Mouse (Mus musculus) limb, embryonic 14.5 days (tissue): Measurements from ENCODE around the gene Zbtb39. TPM values are rescaled to one million over a fixed set of nuclear protein-coding genes. Genes with fewer than 3 reads are reported as not detected.

ENCODE experiments used
- ATAC-seq: fragments of 200-750 bp; cut with Nextera tagmentation; 2 replicates; pipeline ENCODE4 v1.8.0; 2017; ENCODE audit warnings: low read depth, moderate number of reproducible peaks, moderate TSS enrichment; ENCODE audit not compliant: low FRiP score
- DNase-seq: peaks from one replicate; pipeline ENCODE4 v3.0.0-alpha.2; 2015; ENCODE audit warnings: low spot score
- H3K27ac ChIP-seq: fragments of 300-500 bp; sonication (generic); replicated peaks from 2 replicates; pipeline ENCODE4 v1.5.1; 2014; ENCODE audit warnings: low read depth, mild to moderate bottlenecking, low read length, moderate library complexity, mixed read lengths
- H3K27me3 ChIP-seq: fragments of 300-500 bp; sonication (generic); 2 replicates; pipeline ENCODE4 v1.6.1; 2014; ENCODE audit warnings: low read length, mixed read lengths; ENCODE audit not compliant: control insufficient read depth, insufficient read depth
- H3K36me3 ChIP-seq: fragments of 300-500 bp; sonication (generic); 2 replicates; pipeline ENCODE4 v1.6.1; 2014; ENCODE audit warnings: mild to moderate bottlenecking, low read length, moderate library complexity, mixed read lengths; ENCODE audit not compliant: control insufficient read depth, insufficient read depth
- H3K4me1 ChIP-seq: fragments of 300-500 bp; sonication (generic); 2 replicates; pipeline ENCODE4 v1.6.1; 2014; ENCODE audit warnings: antibody characterized with exemption, low read length, mixed read lengths; ENCODE audit not compliant: control insufficient read depth, insufficient read depth
- H3K4me2 ChIP-seq: fragments of 300-500 bp; sonication (generic); replicated peaks from 2 replicates; pipeline ENCODE4 v1.6.1; 2014; ENCODE audit warnings: low read depth, mild to moderate bottlenecking, low read length, moderate library complexity; ENCODE audit not compliant: severe bottlenecking
- H3K4me3 ChIP-seq: fragments of 300-500 bp; sonication (generic); replicated peaks from 2 replicates; pipeline ENCODE4 v1.5.1; 2014; ENCODE audit warnings: low read length
- H3K9ac ChIP-seq: fragments of 300-500 bp; sonication (generic); 2 replicates; pipeline ENCODE4 v1.6.1; 2014; ENCODE audit warnings: mild to moderate bottlenecking, low read depth, low read length, moderate library complexity; ENCODE audit not compliant: severe bottlenecking
- H3K9me3 ChIP-seq: fragments of 300-500 bp; sonication (generic); 2 replicates; pipeline ENCODE4 v1.6.1; 2016; ENCODE audit warnings: low read length; ENCODE audit not compliant: control insufficient read depth
- POLR2A ChIP-seq: fragments of 200-500 bp; IDR thresholded peaks from 2 replicates; pipeline ENCODE4 v1.8.0; 2012; ENCODE audit warnings: inconsistent platforms, mild to moderate bottlenecking, moderate library complexity, borderline replicate concordance; ENCODE audit not compliant: insufficient read depth, insufficient read length; ENCODE audit errors: extremely low read depth
- WGBS: fragments of 180-500 bp; shearing (Covaris S2); extraction: QIAGEN DNeasy Blood & Tissue Kit; methylation state at CpG from one replicate; pipeline ENCODE4 v1.1.7; 2014; 5-methylcytosine and 5-hydroxymethylcytosine counted together
- polyA plus RNA-seq, 2 experiments: library from polyadenylated mRNA; depleted of rRNA in 1 of 2; stranded (reverse) in 1 of 2; unstranded in 1 of 2; fragments of >200 nt; fragmentation: Nextera tagmentation in 1 of 2; extraction: Ambion mirVana in 1 of 2; gene quantifications; 2 replicates each; pipeline versions ENCODE4 v1.2.1 to v1.2.3; 2012 to 2014

The Zbtb39 gene
- polyA plus RNA-seq, 2 experiments = 4.2 to 10.7 TPM

- under 1% methylated on average over 22 of the region's 55 CpGs for WGBS
- no peak for TF ChIP-seq POLR2A
- Histone ChIP-seq H3K4me2 (peak overlapping the region; percentile 78), H3K27ac (peak overlapping the region; percentile 79), H3K4me1 (peaks cover 10% of the 10 kb centered on the region), H3K27me3 (no peaks in the 10 kb centered on the region), H3K9me3 (no peaks in the 10 kb centered on the region), H3K4me3 (peak overlapping the region; percentile 90), H3K36me3 (peaks cover 33% of the 10 kb centered on the region), H3K9ac (peak overlapping the region; percentile 98)
- ATAC-seq (peak; percentile 36), DNase-seq (no peak)
Measured at GRCm38 (mm10) chr10:127739661-127740161, 373 bp downstream of the Zbtb39 start.

GRCm38 (mm10) chr10:127744661-127745060, 5.3 kb downstream of the Zbtb39 start:
- TF ChIP-seq POLR2A = no peak
- DNase-seq (peak; percentile 58), ATAC-seq (no peak)
- Histone ChIP-seq H3K9ac (no peak overlapping the region), H3K36me3 (peaks cover 65% of the 10 kb centered on the region), H3K4me1 (peaks cover 13% of the 10 kb centered on the region), H3K27me3 (no peaks in the 10 kb centered on the region), H3K4me2 (no peak overlapping the region), H3K27ac (no peak overlapping the region), H3K9me3 (no peaks in the 10 kb centered on the region), H3K4me3 (no peak overlapping the region)
- WGBS = 62% methylated on average over 5 of the region's 5 CpGs

GRCm38 (mm10) chr10:127745886-127746285, 6.5 kb downstream of the Zbtb39 start:
- DNase-seq (no peak), ATAC-seq (no peak)
- Histone ChIP-seq H3K9me3 (no peaks in the 10 kb centered on the region), H3K4me3 (no peak overlapping the region), H3K4me2 (no peak overlapping the region), H3K27ac (no peak overlapping the region), H3K9ac (no peak overlapping the region), H3K4me1 (peaks cover 6% of the 10 kb centered on the region; the same call in 1 of the 2 replicates), H3K36me3 (peaks cover 65% of the 10 kb centered on the region), H3K27me3 (no peaks in the 10 kb centered on the region)
- TF ChIP-seq POLR2A = no peak
- 77% methylated on average over 5 of the region's 5 CpGs for WGBS

- no peak overlapping the region for H3K4me2 ChIP-seq
- peaks cover 56% of the 10 kb centered on the region for H3K36me3 ChIP-seq
- H3K4me3 ChIP-seq = no peak overlapping the region
- no peak for DNase-seq
- no peak for TF ChIP-seq POLR2A
- no peak for ATAC-seq
- no peak overlapping the region for H3K27ac ChIP-seq
- H3K4me1 ChIP-seq = peaks cover 6% of the 10 kb centered on the region; the same call in 1 of the 2 replicates
- WGBS = 84% methylated on average over 8 of the region's 8 CpGs
- H3K27me3 ChIP-seq = no peaks in the 10 kb centered on the region
- no peak overlapping the region for H3K9ac ChIP-seq
- H3K9me3 ChIP-seq = no peaks in the 10 kb centered on the region
Measured at GRCm38 (mm10) chr10:127747254-127747653, 7.9 kb downstream of the Zbtb39 start.

GRCm38 (mm10) chr10:127748847-127749612, 9.7 kb downstream of the Zbtb39 start:
- 0 out of 2 replicates have a peak overlapping the region, but pooled peaks have one; percentile 25 for H3K9ac ChIP-seq
- WGBS = 12% methylated on average over 7 of the region's 8 CpGs
- H3K4me1 ChIP-seq = peaks cover 6% of the 10 kb centered on the region; the same call in 1 of the 2 replicates
- no peak overlapping the region for H3K27ac ChIP-seq
- no peak for TF ChIP-seq POLR2A
- DNase-seq = no peak
- no peak for ATAC-seq
- no peak overlapping the region for H3K4me2 ChIP-seq
- H3K27me3 ChIP-seq = no peaks in the 10 kb centered on the region
- peaks cover 39% of the 10 kb centered on the region for H3K36me3 ChIP-seq
- H3K4me3 ChIP-seq = no peak overlapping the region
- no peaks in the 10 kb centered on the region for H3K9me3 ChIP-seq
